Mouse (Mus musculus): ENCODE data around the gene 2200002D01Rik. TPM values are rescaled to one million over a fixed set of nuclear protein-coding genes. Genes with fewer than 3 reads are reported as not detected.
A peak's percentile ranks its signal among the peaks of the same experiment; 100 is the strongest.

2200002D01Rik gene
- polyA plus RNA-seq (2012; rRNA removed), result 7.9 and 12.6 TPM in 2 replicates

- TF ChIP-seq POLR2A (IDR thresholded peaks at IDR 0.05; ENCODE audit: borderline replicate concordance, extremely low read depth, low read depth, low read length) (no peak), CTCF (IDR thresholded peaks at IDR 0.05; ENCODE audit: insufficient read depth, low read length) (0 out of 2 replicates have a peak, but pooled peaks have one; percentile 12)
- 32% methylated on average over 20 of the region's 20 CpGs for WGBS
- H3K4me1 ChIP-seq (ENCODE audit: control insufficient read depth, insufficient read depth, low read length), result peaks cover 5% of the 10 kb centered on the region; the same call in 1 of the 2 replicates
- peak within 1 kb of the TSS; percentile 61 for H3K4me3 ChIP-seq (replicated peaks; ENCODE audit: extremely low read depth, low read depth, low read length)
- DNase-seq, result peak; percentile 67
These were observed at the start of gene 2200002D01Rik for GRCm38 (mm10) chr7:29248261-29248841. Gene 2200002D01Rik, minus strand, starts transcription at chr7:29248466.

- no peak for DNase-seq
- TF ChIP-seq POLR2A (IDR thresholded peaks at IDR 0.05; ENCODE audit: borderline replicate concordance, extremely low read depth, low read depth, low read length) (no peak), CTCF (IDR thresholded peaks at IDR 0.05; ENCODE audit: insufficient read depth, low read length) (peak; percentile 97)
- H3K4me3 ChIP-seq (replicated peaks; ENCODE audit: extremely low read depth, low read depth, low read length), result no peak overlapping the region
- H3K4me1 ChIP-seq (ENCODE audit: control insufficient read depth, insufficient read depth, low read length), result peaks cover 3% of the 10 kb centered on the region; the same call in 1 of the 2 replicates
- 11% methylated on average over 10 of the region's 10 CpGs for WGBS
These were observed 48.7 kb upstream of the 2200002D01Rik start for GRCm38 (mm10) chr7:29296998-29297397.

GRCm38 (mm10) chr7:29295861-29296647, 47.8 kb upstream of the 2200002D01Rik start:
- 65% methylated on average over 24 of the region's 24 CpGs for WGBS
- peaks cover 3% of the 10 kb centered on the region; the same call in 1 of the 2 replicates for H3K4me1 ChIP-seq (ENCODE audit: control insufficient read depth, insufficient read depth, low read length)
- peak; percentile 37; the same call in 1 of the 2 replicates for TF ChIP-seq POLR2A (IDR thresholded peaks at IDR 0.05; ENCODE audit: borderline replicate concordance, extremely low read depth, low read depth, low read length)
- TF ChIP-seq CTCF (IDR thresholded peaks at IDR 0.05; ENCODE audit: insufficient read depth, low read length), result no peak
- DNase-seq, result no peak
- H3K4me3 ChIP-seq (replicated peaks; ENCODE audit: extremely low read depth, low read depth, low read length), result no peak overlapping the region

- TF ChIP-seq CTCF (IDR thresholded peaks at IDR 0.05; ENCODE audit: insufficient read depth, low read length) (no peak), POLR2A (IDR thresholded peaks at IDR 0.05; ENCODE audit: borderline replicate concordance, extremely low read depth, low read depth, low read length) (no peak)
- peaks cover 3% of the 10 kb centered on the region; the same call in 1 of the 2 replicates for H3K4me1 ChIP-seq (ENCODE audit: control insufficient read depth, insufficient read depth, low read length)
- no peak for DNase-seq
- H3K4me3 ChIP-seq (replicated peaks; ENCODE audit: extremely low read depth, low read depth, low read length), result no peak overlapping the region
- WGBS, result 68% methylated on average over 13 of the region's 13 CpGs
These were observed 46.0 kb upstream of the 2200002D01Rik start for GRCm38 (mm10) chr7:29294111-29294761.

- no peak; the same call in 1 of the 2 replicates for TF ChIP-seq POLR2A (IDR thresholded peaks at IDR 0.05; ENCODE audit: borderline replicate concordance, extremely low read depth, low read depth, low read length)
- no peak for TF ChIP-seq CTCF (IDR thresholded peaks at IDR 0.05; ENCODE audit: insufficient read depth, low read length)
- WGBS, result 49% methylated on average over 19 of the region's 19 CpGs
- Histone ChIP-seq H3K4me1 (ENCODE audit: control insufficient read depth, insufficient read depth, low read length) (peaks cover 3% of the 10 kb centered on the region; the same call in 1 of the 2 replicates), H3K4me3 (replicated peaks; ENCODE audit: extremely low read depth, low read depth, low read length) (no peak overlapping the region)
- DNase-seq, result no peak
These were observed 45.1 kb upstream of the 2200002D01Rik start for GRCm38 (mm10) chr7:29293131-29294065.

- DNase-seq, result no peak
- 35% methylated on average over 8 of the region's 8 CpGs for WGBS
- H3K4me3 ChIP-seq (replicated peaks; ENCODE audit: extremely low read depth, low read depth, low read length), result no peak overlapping the region
- H3K4me1 ChIP-seq (ENCODE audit: control insufficient read depth, insufficient read depth, low read length), result peaks cover 3% of the 10 kb centered on the region; the same call in 1 of the 2 replicates
- no peak for TF ChIP-seq CTCF (IDR thresholded peaks at IDR 0.05; ENCODE audit: insufficient read depth, low read length)
- peak; percentile 21; the same call in 1 of the 2 replicates for TF ChIP-seq POLR2A (IDR thresholded peaks at IDR 0.05; ENCODE audit: borderline replicate concordance, extremely low read depth, low read depth, low read length)
These were observed 44.3 kb upstream of the 2200002D01Rik start for GRCm38 (mm10) chr7:29292458-29293098.

GRCm38 (mm10) chr7:29291616-29292457, 43.6 kb upstream of the 2200002D01Rik start:
- Histone ChIP-seq H3K4me3 (replicated peaks; ENCODE audit: extremely low read depth, low read depth, low read length) (no peak overlapping the region), H3K4me1 (ENCODE audit: control insufficient read depth, insufficient read depth, low read length) (peaks cover 3% of the 10 kb centered on the region; the same call in 1 of the 2 replicates)
- WGBS, result 24% methylated on average over 7 of the region's 7 CpGs
- TF ChIP-seq POLR2A (IDR thresholded peaks at IDR 0.05; ENCODE audit: borderline replicate concordance, extremely low read depth, low read depth, low read length), result no peak; the same call in 1 of the 2 replicates
- no peak for TF ChIP-seq CTCF (IDR thresholded peaks at IDR 0.05; ENCODE audit: insufficient read depth, low read length)
- no peak for DNase-seq

Measured in lung, adult 2 months (tissue).